Mouse (Mus musculus): ENCODE measurements at regions not wholly inside any gene's neighbourhood (a gene's known extent, or its start where the extent isn't known, plus 50 kb on each side); places are given as distances from the start of the nearest gene placed in this dataset.
"Not testable (repeated sequence)": the region's sequence is repeated elsewhere in the genome, so short reads cannot be mapped to it uniquely, and the experiment has no call there.

- no peak for TF ChIP-seq CTCF (IDR thresholded peaks at IDR 0.05; ENCODE audit: low read depth)
- H3K4me2 ChIP-seq (ENCODE audit: low read length), result peak overlapping the region; percentile 51
- no peak for ATAC-seq (replicated peaks; ENCODE audit: low FRiP score, low read depth)
- no peaks in the 10 kb centered on the region for H3K9me3 ChIP-seq (replicated peaks; ENCODE audit: low read length)
- H3K27ac ChIP-seq, result no peak overlapping the region
- WGBS, result 4% methylated on average over 15 of the region's 15 CpGs
- no peaks in the 10 kb centered on the region for H3K27me3 ChIP-seq (ENCODE audit: insufficient read depth, low read length)
- no peak for DNase-seq (ENCODE audit: low spot score)
- H3K36me3 ChIP-seq (ENCODE audit: insufficient read depth, low read length), result no peaks in the 10 kb centered on the region
- no peaks in the 10 kb centered on the region for H3K4me1 ChIP-seq (replicated peaks; ENCODE audit: insufficient read depth, low read length)
- H3K4me3 ChIP-seq (replicated peaks; ENCODE audit: low read depth, low read length), result no peak overlapping the region
- no peak overlapping the region for H3K9ac ChIP-seq (ENCODE audit: low read depth, low read length)
These were observed 63.8 kb upstream of the Srsf6 start for GRCm38 (mm10) chr2:162867516-162868029.

GRCm38 (mm10) chr2:162866613-162867314 is 64.6 kb upstream of the Srsf6 start:
- DNase-seq (ENCODE audit: low spot score) (no peak), ATAC-seq (replicated peaks; ENCODE audit: low FRiP score, low read depth) (no peak)
- no peaks in the 10 kb centered on the region for H3K9me3 ChIP-seq (replicated peaks; ENCODE audit: low read length)
- H3K27ac ChIP-seq, result no peak overlapping the region
- no peaks in the 10 kb centered on the region for H3K4me1 ChIP-seq (replicated peaks; ENCODE audit: insufficient read depth, low read length)
- no peaks in the 10 kb centered on the region for H3K27me3 ChIP-seq (ENCODE audit: insufficient read depth, low read length)
- no peaks in the 10 kb centered on the region for H3K36me3 ChIP-seq (ENCODE audit: insufficient read depth, low read length)
- H3K9ac ChIP-seq (ENCODE audit: low read depth, low read length), result no peak overlapping the region
- WGBS, result 16% methylated on average over 11 of the region's 11 CpGs
- H3K4me2 ChIP-seq (ENCODE audit: low read length), result peak overlapping the region; percentile 51
- no peak for TF ChIP-seq CTCF (IDR thresholded peaks at IDR 0.05; ENCODE audit: low read depth)
- H3K4me3 ChIP-seq (replicated peaks; ENCODE audit: low read depth, low read length), result no peak overlapping the region

- no peak for TF ChIP-seq CTCF (IDR thresholded peaks at IDR 0.05; ENCODE audit: low read depth)
- 57% methylated on average over 1 of the region's 1 CpGs for WGBS
- DNase-seq (ENCODE audit: low spot score), result peak; percentile 2
These were observed 66.8 kb upstream of the Srsf6 start for GRCm38 (mm10) chr2:162864571-162864970.

GRCm38 (mm10) chr2:162854606-162855005 is 76.7 kb upstream of the Srsf6 start:
- WGBS, result 63% methylated on average over 6 of the region's 6 CpGs
- H3K27ac ChIP-seq, result no peak overlapping the region
- no peaks in the 10 kb centered on the region for H3K36me3 ChIP-seq (ENCODE audit: insufficient read depth, low read length)
- no peak overlapping the region for H3K4me3 ChIP-seq (replicated peaks; ENCODE audit: low read depth, low read length)
- no peak overlapping the region for H3K9ac ChIP-seq (ENCODE audit: low read depth, low read length)
- ATAC-seq (replicated peaks; ENCODE audit: low FRiP score, low read depth) (no peak), DNase-seq (ENCODE audit: low spot score) (no peak)
- no peaks in the 10 kb centered on the region for H3K9me3 ChIP-seq (replicated peaks; ENCODE audit: low read length)
- TF ChIP-seq CTCF (IDR thresholded peaks at IDR 0.05; ENCODE audit: low read depth), result no peak
- no peaks in the 10 kb centered on the region for H3K4me1 ChIP-seq (replicated peaks; ENCODE audit: insufficient read depth, low read length)
- no peak overlapping the region for H3K4me2 ChIP-seq (ENCODE audit: low read length)
- H3K27me3 ChIP-seq (ENCODE audit: insufficient read depth, low read length), result no peaks in the 10 kb centered on the region

More at GRCm38 (mm10) chr2:162864571-162864970, 66.8 kb upstream of the Srsf6 start:
- Histone ChIP-seq H3K27me3 (ENCODE audit: insufficient read depth, low read length) (no peaks in the 10 kb centered on the region), H3K27ac (no peak overlapping the region), H3K4me2 (ENCODE audit: low read length) (no peak overlapping the region), H3K4me1 (replicated peaks; ENCODE audit: insufficient read depth, low read length) (no peaks in the 10 kb centered on the region), H3K4me3 (replicated peaks; ENCODE audit: low read depth, low read length) (no peak overlapping the region), H3K9ac (ENCODE audit: low read depth, low read length) (no peak overlapping the region), H3K9me3 (replicated peaks; ENCODE audit: low read length) (no peaks in the 10 kb centered on the region), H3K36me3 (ENCODE audit: insufficient read depth, low read length) (no peaks in the 10 kb centered on the region)
- ATAC-seq (replicated peaks; ENCODE audit: low FRiP score, low read depth), result no peak; the same call in 1 of the 2 replicates

GRCm38 (mm10) chr2:162853576-162853975 is 77.8 kb upstream of the Srsf6 start:
- ATAC-seq (replicated peaks; ENCODE audit: low FRiP score, low read depth), result no peak
- Histone ChIP-seq H3K27ac (no peak overlapping the region), H3K4me3 (replicated peaks; ENCODE audit: low read depth, low read length) (no peak overlapping the region), H3K9me3 (replicated peaks; ENCODE audit: low read length) (no peaks in the 10 kb centered on the region), H3K4me2 (ENCODE audit: low read length) (no peak overlapping the region), H3K27me3 (ENCODE audit: insufficient read depth, low read length) (no peaks in the 10 kb centered on the region), H3K9ac (ENCODE audit: low read depth, low read length) (no peak overlapping the region), H3K36me3 (ENCODE audit: insufficient read depth, low read length) (no peaks in the 10 kb centered on the region), H3K4me1 (replicated peaks; ENCODE audit: insufficient read depth, low read length) (no peaks in the 10 kb centered on the region)
- TF ChIP-seq CTCF (IDR thresholded peaks at IDR 0.05; ENCODE audit: low read depth), result no peak
- WGBS, result 60% methylated on average over 7 of the region's 7 CpGs
- DNase-seq (ENCODE audit: low spot score), result no peak

- 87% methylated on average over 9 of the region's 9 CpGs for WGBS
- not testable (repeated sequence) for H3K4me2 ChIP-seq (ENCODE audit: low read length); H3K4me1 ChIP-seq (replicated peaks; ENCODE audit: insufficient read depth, low read length); ATAC-seq (replicated peaks; ENCODE audit: low FRiP score, low read depth); H3K9me3 ChIP-seq (replicated peaks; ENCODE audit: low read length); H3K36me3 ChIP-seq (ENCODE audit: insufficient read depth, low read length); H3K9ac ChIP-seq (ENCODE audit: low read depth, low read length); H3K4me3 ChIP-seq (replicated peaks; ENCODE audit: low read depth, low read length); DNase-seq (ENCODE audit: low spot score); H3K27me3 ChIP-seq (ENCODE audit: insufficient read depth, low read length); H3K27ac ChIP-seq
These were observed 89.6 kb upstream of the Srsf6 start for GRCm38 (mm10) chr2:162841761-162842160.
